Mouse (Mus musculus): ENCODE data around the gene Rngtt. TPM values are rescaled to one million over a fixed set of nuclear protein-coding genes. Genes with fewer than 3 reads are reported as not detected.

Gene Rngtt
- 48.5 and 51.9 TPM in 2 replicates for polyA plus RNA-seq (2011; ENCODE audit: insufficient read depth, insufficient read length, low read depth, missing spikeins)

GRCm38 (mm10) chr4:33309764-33310757 lies at the start of gene Rngtt:
Gene Rngtt (plus strand): TSS chr4:33310311.
- Histone ChIP-seq H3K9ac (ENCODE audit: low read depth, poor library complexity, severe bottlenecking) (peak within 1 kb of the TSS; percentile 98), H3K36me3 (ENCODE audit: control insufficient read depth, insufficient read depth, low read length, poor library complexity, severe bottlenecking) (0 out of 2 replicates have a peak, but pooled peaks cover 3% of the 10 kb centered on the region), H3K27me3 (ENCODE audit: control insufficient read depth, insufficient read depth, low read length, poor library complexity, severe bottlenecking) (no peaks in the 10 kb centered on the region), H3K4me1 (ENCODE audit: control insufficient read depth, insufficient read depth, low read length) (no peaks in the 10 kb centered on the region), H3K4me3 (ENCODE audit: low read depth, low read length) (peak within 1 kb of the TSS; percentile 97), H3K9me3 (replicated peaks; ENCODE audit: control insufficient read depth, insufficient read depth, low read length, poor library complexity, severe bottlenecking) (no peaks in the 10 kb centered on the region), H3K27ac (ENCODE audit: insufficient read depth, low read length) (peak within 1 kb of the TSS; percentile 29; the same call in 1 of the 2 replicates)
- TF ChIP-seq CTCF (IDR thresholded peaks at IDR 0.05; ENCODE audit: low read depth, low read length), result no peak
- no peak for TF ChIP-seq EP300 (IDR thresholded peaks at IDR 0.05; ENCODE audit: insufficient read depth, low read depth, low read length)
- no peak for TF ChIP-seq POLR2A (IDR thresholded peaks at IDR 0.05; ENCODE audit: insufficient read depth, low read length)

- peaks cover 11% of the 10 kb centered on the region for H3K4me1 ChIP-seq (ENCODE audit: control insufficient read depth, insufficient read depth, low read length)
- no peaks in the 10 kb centered on the region for H3K27me3 ChIP-seq (ENCODE audit: control insufficient read depth, insufficient read depth, low read length, poor library complexity, severe bottlenecking)
- no peak overlapping the region for H3K4me3 ChIP-seq (ENCODE audit: low read depth, low read length)
- TF ChIP-seq CTCF (IDR thresholded peaks at IDR 0.05; ENCODE audit: low read depth, low read length), result no peak
- no peak for TF ChIP-seq EP300 (IDR thresholded peaks at IDR 0.05; ENCODE audit: insufficient read depth, low read depth, low read length)
- no peak for TF ChIP-seq POLR2A (IDR thresholded peaks at IDR 0.05; ENCODE audit: insufficient read depth, low read length)
- no peak overlapping the region for H3K27ac ChIP-seq (ENCODE audit: insufficient read depth, low read length)
- no peaks in the 10 kb centered on the region for H3K36me3 ChIP-seq (ENCODE audit: control insufficient read depth, insufficient read depth, low read length, poor library complexity, severe bottlenecking)
- no peaks in the 10 kb centered on the region for H3K9me3 ChIP-seq (replicated peaks; ENCODE audit: control insufficient read depth, insufficient read depth, low read length, poor library complexity, severe bottlenecking)
- no peak overlapping the region for H3K9ac ChIP-seq (ENCODE audit: low read depth, poor library complexity, severe bottlenecking)
These were observed 49.8 kb upstream of the Rngtt start for GRCm38 (mm10) chr4:33260311-33260710.

- Histone ChIP-seq H3K27ac (ENCODE audit: insufficient read depth, low read length) (no peak overlapping the region), H3K9me3 (replicated peaks; ENCODE audit: control insufficient read depth, insufficient read depth, low read length, poor library complexity, severe bottlenecking) (no peaks in the 10 kb centered on the region), H3K9ac (ENCODE audit: low read depth, poor library complexity, severe bottlenecking) (no peak overlapping the region)
These were observed 48.8 kb upstream of the Rngtt start for GRCm38 (mm10) chr4:33261311-33261753.

GRCm38 (mm10) chr4:33262897-33263296 lies 47.2 kb upstream of the Rngtt start:
- no peak for TF ChIP-seq POLR2A (IDR thresholded peaks at IDR 0.05; ENCODE audit: insufficient read depth, low read length)
- no peak for TF ChIP-seq CTCF (IDR thresholded peaks at IDR 0.05; ENCODE audit: low read depth, low read length)
- 0 out of 2 replicates have a peak, but pooled peaks have one; percentile 36 for TF ChIP-seq EP300 (IDR thresholded peaks at IDR 0.05; ENCODE audit: insufficient read depth, low read depth, low read length)
- peak overlapping the region; percentile 76 for H3K27ac ChIP-seq (ENCODE audit: insufficient read depth, low read length)
- no peaks in the 10 kb centered on the region for H3K27me3 ChIP-seq (ENCODE audit: control insufficient read depth, insufficient read depth, low read length, poor library complexity, severe bottlenecking)
- no peak overlapping the region for H3K4me3 ChIP-seq (ENCODE audit: low read depth, low read length)
- H3K4me1 ChIP-seq (ENCODE audit: control insufficient read depth, insufficient read depth, low read length), result peaks cover 11% of the 10 kb centered on the region
- no peaks in the 10 kb centered on the region for H3K9me3 ChIP-seq (replicated peaks; ENCODE audit: control insufficient read depth, insufficient read depth, low read length, poor library complexity, severe bottlenecking)
- H3K36me3 ChIP-seq (ENCODE audit: control insufficient read depth, insufficient read depth, low read length, poor library complexity, severe bottlenecking), result no peaks in the 10 kb centered on the region
- no peak overlapping the region for H3K9ac ChIP-seq (ENCODE audit: low read depth, poor library complexity, severe bottlenecking)

More at GRCm38 (mm10) chr4:33261311-33261753, 48.8 kb upstream of the Rngtt start:
- Histone ChIP-seq H3K4me1 (ENCODE audit: control insufficient read depth, insufficient read depth, low read length) (peaks cover 11% of the 10 kb centered on the region), H3K27me3 (ENCODE audit: control insufficient read depth, insufficient read depth, low read length, poor library complexity, severe bottlenecking) (no peaks in the 10 kb centered on the region), H3K36me3 (ENCODE audit: control insufficient read depth, insufficient read depth, low read length, poor library complexity, severe bottlenecking) (no peaks in the 10 kb centered on the region), H3K4me3 (ENCODE audit: low read depth, low read length) (no peak overlapping the region)
- TF ChIP-seq POLR2A (IDR thresholded peaks at IDR 0.05; ENCODE audit: insufficient read depth, low read length) (no peak), EP300 (IDR thresholded peaks at IDR 0.05; ENCODE audit: insufficient read depth, low read depth, low read length) (0 out of 2 replicates have a peak, but pooled peaks have one; percentile 57)

GRCm38 (mm10) chr4:33264979-33265726 lies 45.0 kb upstream of the Rngtt start:
- Histone ChIP-seq H3K9me3 (replicated peaks; ENCODE audit: control insufficient read depth, insufficient read depth, low read length, poor library complexity, severe bottlenecking) (no peaks in the 10 kb centered on the region), H3K27ac (ENCODE audit: insufficient read depth, low read length) (peak overlapping the region; percentile 33), H3K9ac (ENCODE audit: low read depth, poor library complexity, severe bottlenecking) (0 out of 2 replicates have a peak overlapping the region, but pooled peaks have one; percentile 9), H3K36me3 (ENCODE audit: control insufficient read depth, insufficient read depth, low read length, poor library complexity, severe bottlenecking) (no peaks in the 10 kb centered on the region), H3K4me1 (ENCODE audit: control insufficient read depth, insufficient read depth, low read length) (peaks cover 11% of the 10 kb centered on the region), H3K4me3 (ENCODE audit: low read depth, low read length) (peak overlapping the region; percentile 14), H3K27me3 (ENCODE audit: control insufficient read depth, insufficient read depth, low read length, poor library complexity, severe bottlenecking) (no peaks in the 10 kb centered on the region)
- 0 out of 2 replicates have a peak, but pooled peaks have one; percentile 23 for TF ChIP-seq EP300 (IDR thresholded peaks at IDR 0.05; ENCODE audit: insufficient read depth, low read depth, low read length)
- no peak for TF ChIP-seq POLR2A (IDR thresholded peaks at IDR 0.05; ENCODE audit: insufficient read depth, low read length)

All from ES-Bruce4 (cell line).